Mouse (Mus musculus): Measurements from ENCODE around the gene Cpxm1.

- TF ChIP-seq CTCF (IDR thresholded peaks at IDR 0.05; ENCODE audit: borderline replicate concordance, insufficient read depth, low read depth, low read length) (no peak), POLR2A (IDR thresholded peaks at IDR 0.05; ENCODE audit: borderline replicate concordance, insufficient read depth, low read length) (no peak)
Observed at GRCm38 (mm10) chr2:130400046-130400445, 2.7 kb upstream of the Cpxm1 start.
